ENCODE assay signal across 8 mouse cellular contexts in genomic region chr2:97467031-97467549, GRCm38 (mm10).
DNase-seq lines count a peak whose midpoint lies in the region; ATAC-seq lines count a peak whose summit lies in the region.

No protein-coding gene starts in this region.

- WGBS in midbrain, embryonic 14.5 days = under 1% methylated on average over 26 of the region's 26 CpGs

- no peaks in the 10 kb centered on the region for H3K9me3 ChIP-seq in midbrain, embryonic 14.5 days (ENCODE audit: control insufficient read depth, low read length)

- peak; percentile 76 for ATAC-seq in midbrain, embryonic 14.5 days (ENCODE audit: low FRiP score, low TSS enrichment)
- no peak for ATAC-seq in CD4-positive, CD25-positive, alpha-beta regulatory T cell, adult 4 months

- H3K4me2 ChIP-seq in midbrain, embryonic 14.5 days (ENCODE audit: low read length) = peak overlapping the region; percentile 76

- peak; percentile 13 for DNase-seq in ovary, postnatal 36 days (ENCODE audit: low spot score)
- no peak for DNase-seq in ovary, postnatal 10 days (ENCODE audit: low spot score)
- peak; percentile 75 to 83 for DNase-seq in cerebellum, postnatal 25 days
- peak; percentile 54 to 60 for DNase-seq in frontal cortex, postnatal 36 days (ENCODE audit: low spot score in 2 of 2)
- peak; percentile 63 to 70 for DNase-seq in layer of hippocampus, postnatal 10 days (ENCODE audit: low spot score in 2 of 2)
- DNase-seq in midbrain, embryonic 14.5 days = peak; percentile 80
- no peak for DNase-seq in MN1 (ENCODE audit: low spot score)

- H3K36me3 ChIP-seq in midbrain, embryonic 14.5 days (ENCODE audit: control insufficient read depth, insufficient read depth, low read length) = no peaks in the 10 kb centered on the region

- peak overlapping the region; percentile 91 for H3K27ac ChIP-seq in midbrain, embryonic 14.5 days (replicated peaks; ENCODE audit: low read depth, low read length)

- H3K9ac ChIP-seq in midbrain, embryonic 14.5 days (replicated peaks; ENCODE audit: low read length) = peak overlapping the region; percentile 64

- no peaks in the 10 kb centered on the region for H3K27me3 ChIP-seq in midbrain, embryonic 14.5 days (ENCODE audit: control insufficient read depth, insufficient read depth, low read length)

- H3K4me3 ChIP-seq in midbrain, embryonic 14.5 days (replicated peaks; ENCODE audit: low read depth, low read length) = peak overlapping the region; percentile 56

- peaks cover 14% of the 10 kb centered on the region; the same call in 1 of the 2 replicates for H3K4me1 ChIP-seq in midbrain, embryonic 14.5 days (ENCODE audit: control insufficient read depth, insufficient read depth, low read length)

Comparison
In these comparisons a context has a peak if more than half of its experiments do, and no peak if none do; other contexts are left out.
1. DNase-seq: peak in ovary, postnatal 36 days (single experiment), cerebellum, postnatal 25 days (2 of 2), frontal cortex, postnatal 36 days (2 of 2), layer of hippocampus, postnatal 10 days (2 of 2) and midbrain, embryonic 14.5 days (single experiment); none in ovary, postnatal 10 days (single experiment) and MN1 (single experiment).